ENCODE assay signal across 8 mouse cellular contexts in the genomic region with DNA sequence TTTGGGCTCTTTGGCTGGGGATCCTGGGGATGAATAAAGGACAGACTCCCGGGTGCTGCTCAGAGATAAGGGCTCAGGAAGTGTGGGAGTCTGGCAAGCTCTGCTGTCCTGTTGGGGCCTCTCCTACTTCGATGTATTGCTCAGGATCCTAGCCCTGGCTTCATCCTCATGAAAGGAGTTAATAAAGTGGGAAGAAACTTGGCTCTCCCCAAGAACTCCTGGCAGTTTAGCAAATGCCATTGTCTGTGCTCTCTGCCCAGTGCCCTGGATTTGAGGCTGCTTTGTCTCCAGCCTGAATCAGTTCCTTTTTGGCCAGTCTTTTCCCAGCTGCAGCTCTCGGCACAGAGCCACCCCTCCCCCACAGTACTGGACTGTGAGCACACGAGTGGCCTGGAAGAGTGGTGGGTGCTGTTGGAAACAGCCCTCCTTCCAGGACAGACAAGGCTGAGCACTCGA. TPM values are rescaled to one million over a fixed set of nuclear protein-coding genes. Genes with fewer than 3 reads are reported as not detected.
DNase-seq lines count a peak whose midpoint lies in the region; ATAC-seq and TF ChIP-seq lines count a peak whose summit lies in the region.

No protein-coding gene starts in this region.

- TF ChIP-seq POLR2A in testis, adult 2 months (IDR thresholded peaks at IDR 0.05; ENCODE audit: control insufficient read depth, low read depth, low read length) = no peak

- WGBS in embryonic facial prominence, embryonic 15.5 days = 20% methylated on average over 5 of the region's 5 CpGs
- under 1% methylated on average over 5 of the region's 5 CpGs for WGBS in heart, embryonic 10.5 days
- WGBS in kidney, embryonic 15.5 days = 14% methylated on average over 5 of the region's 5 CpGs
- 23% methylated on average over 5 of the region's 5 CpGs for WGBS in limb, embryonic 12.5 days
- WGBS in midbrain, embryonic 15.5 days = 2% methylated on average over 5 of the region's 5 CpGs

- peaks cover 9% of the 10 kb centered on the region for H3K4me1 ChIP-seq in embryonic facial prominence, embryonic 15.5 days
- H3K4me1 ChIP-seq in heart, embryonic 10.5 days = peaks cover 28% of the 10 kb centered on the region
- H3K4me1 ChIP-seq in kidney, embryonic 15.5 days = peaks cover 23% of the 10 kb centered on the region
- H3K4me1 ChIP-seq in limb, embryonic 12.5 days (replicated peaks) = peaks cover 7% of the 10 kb centered on the region
- peaks cover 48% of the 10 kb centered on the region for H3K4me1 ChIP-seq in midbrain, embryonic 15.5 days
- peaks cover 9% of the 10 kb centered on the region for H3K4me1 ChIP-seq in testis, adult 2 months (ENCODE audit: control insufficient read depth, insufficient read depth, low read length)

- H3K4me3 ChIP-seq in embryonic facial prominence, embryonic 15.5 days (replicated peaks) = no peak overlapping the region
- peak overlapping the region; percentile 18; the same call in 1 of the 2 replicates for H3K4me3 ChIP-seq in heart, embryonic 10.5 days
- H3K4me3 ChIP-seq in kidney, embryonic 15.5 days (replicated peaks) = no peak overlapping the region
- H3K4me3 ChIP-seq in limb, embryonic 12.5 days (replicated peaks) = no peak overlapping the region
- H3K4me3 ChIP-seq in midbrain, embryonic 15.5 days = no peak overlapping the region
- no peak overlapping the region for H3K4me3 ChIP-seq in testis, adult 2 months (ENCODE audit: control insufficient read depth, low read depth, low read length)

- ATAC-seq in embryonic facial prominence, embryonic 15.5 days (ENCODE audit: insufficient number of reproducible peaks, low FRiP score, low TSS enrichment, low read depth) = no peak
- no peak; the same call in 1 of the 2 replicates for ATAC-seq in kidney, embryonic 15.5 days (replicated peaks; ENCODE audit: low FRiP score)
- no peak for ATAC-seq in limb, embryonic 12.5 days (ENCODE audit: insufficient number of reproducible peaks, insufficient read depth, low FRiP score, low TSS enrichment, low read depth)
- ATAC-seq in midbrain, embryonic 15.5 days (replicated peaks) = peak; percentile 83
- ATAC-seq in activated CD4-positive, CD25-positive, alpha-beta regulatory T cell, adult 4 months = no peak

- no peak overlapping the region for H3K9ac ChIP-seq in embryonic facial prominence, embryonic 15.5 days
- no peak overlapping the region for H3K9ac ChIP-seq in kidney, embryonic 15.5 days
- H3K9ac ChIP-seq in limb, embryonic 12.5 days (replicated peaks) = peak overlapping the region; percentile 34; the same call in 1 of the 2 replicates
- H3K9ac ChIP-seq in midbrain, embryonic 15.5 days = peak overlapping the region; percentile 9; the same call in 1 of the 2 replicates

- no peaks in the 10 kb centered on the region for H3K9me3 ChIP-seq in embryonic facial prominence, embryonic 15.5 days (replicated peaks)
- H3K9me3 ChIP-seq in heart, embryonic 10.5 days = no peaks in the 10 kb centered on the region
- no peaks in the 10 kb centered on the region for H3K9me3 ChIP-seq in kidney, embryonic 15.5 days (replicated peaks)
- no peaks in the 10 kb centered on the region for H3K9me3 ChIP-seq in limb, embryonic 12.5 days
- no peaks in the 10 kb centered on the region for H3K9me3 ChIP-seq in midbrain, embryonic 15.5 days

- peak overlapping the region; percentile 71 for H3K27ac ChIP-seq in embryonic facial prominence, embryonic 15.5 days (replicated peaks)
- H3K27ac ChIP-seq in heart, embryonic 10.5 days = peak overlapping the region; percentile 76
- peak overlapping the region; percentile 81 for H3K27ac ChIP-seq in kidney, embryonic 15.5 days
- H3K27ac ChIP-seq in limb, embryonic 12.5 days = no peak overlapping the region
- H3K27ac ChIP-seq in midbrain, embryonic 15.5 days = peak overlapping the region; percentile 78
- peak overlapping the region; percentile 36 for H3K27ac ChIP-seq in testis, adult 2 months (ENCODE audit: control insufficient read depth, insufficient read depth, low read depth, low read length)

- H3K36me3 ChIP-seq in embryonic facial prominence, embryonic 15.5 days = peaks cover 4% of the 10 kb centered on the region; the same call in 1 of the 2 replicates
- H3K36me3 ChIP-seq in heart, embryonic 10.5 days = peaks cover 24% of the 10 kb centered on the region
- H3K36me3 ChIP-seq in kidney, embryonic 15.5 days = peaks cover 9% of the 10 kb centered on the region; the same call in 1 of the 2 replicates
- peaks cover 63% of the 10 kb centered on the region for H3K36me3 ChIP-seq in limb, embryonic 12.5 days
- peaks cover 26% of the 10 kb centered on the region; the same call in 1 of the 2 replicates for H3K36me3 ChIP-seq in midbrain, embryonic 15.5 days (replicated peaks)
- no peaks in the 10 kb centered on the region; the same call in none of the 2 replicates for H3K36me3 ChIP-seq in testis, adult 2 months (ENCODE audit: control insufficient read depth, insufficient read depth, low read length)

- peak; percentile 77 for DNase-seq in brain, embryonic 18.5 days (ENCODE audit: low read depth, low spot score)
- no peak for DNase-seq in heart, embryonic 10.5 days (ENCODE audit: low spot score)

- no peak for TF ChIP-seq CTCF in testis, adult 2 months (IDR thresholded peaks at IDR 0.05; ENCODE audit: control insufficient read depth, insufficient read depth, insufficient replicate concordance, low read depth, low read length)

- H3K27me3 ChIP-seq in embryonic facial prominence, embryonic 15.5 days = no peaks in the 10 kb centered on the region
- no peaks in the 10 kb centered on the region for H3K27me3 ChIP-seq in heart, embryonic 10.5 days (ENCODE audit: insufficient read depth, poor library complexity, severe bottlenecking)
- no peaks in the 10 kb centered on the region for H3K27me3 ChIP-seq in kidney, embryonic 15.5 days
- H3K27me3 ChIP-seq in limb, embryonic 12.5 days = no peaks in the 10 kb centered on the region
- no peaks in the 10 kb centered on the region for H3K27me3 ChIP-seq in midbrain, embryonic 15.5 days (replicated peaks)
- H3K27me3 ChIP-seq in testis, adult 2 months (ENCODE audit: control insufficient read depth, insufficient read depth, low read length) = no peaks in the 10 kb centered on the region

- H3K4me2 ChIP-seq in embryonic facial prominence, embryonic 15.5 days (replicated peaks) = no peak overlapping the region
- no peak overlapping the region for H3K4me2 ChIP-seq in kidney, embryonic 15.5 days
- no peak overlapping the region for H3K4me2 ChIP-seq in limb, embryonic 12.5 days
- peak overlapping the region; percentile 13; the same call in 1 of the 2 replicates for H3K4me2 ChIP-seq in midbrain, embryonic 15.5 days

RNA-seq across cellular contexts. Expression of a gene that starts 16.9 kb away (rescaled TPM):
- polyA plus RNA-seq in embryonic facial prominence, embryonic 15.5 days (2015; fragmentation: Nextera tagmentation; extraction: Ambion mirVana) = 19.0 and 23.3 TPM in 2 replicates
- 11.8 and 15.8 TPM in 2 replicates for polyA plus RNA-seq in heart, embryonic 10.5 days (2016; fragmentation: Nextera tagmentation; extraction: Ambion mirVana)
- 13.1 and 16.2 TPM in 2 replicates for polyA plus RNA-seq in kidney, embryonic 15.5 days (2015; fragmentation: Nextera tagmentation; extraction: Ambion mirVana)
- polyA plus RNA-seq in limb, embryonic 12.5 days (2016; fragmentation: Nextera tagmentation; extraction: Ambion mirVana) = 32.0 and 36.8 TPM in 2 replicates
- polyA plus RNA-seq in midbrain, embryonic 15.5 days (2015; fragmentation: Nextera tagmentation; extraction: Ambion mirVana) = 204 and 208 TPM in 2 replicates
- polyA plus RNA-seq in testis, adult 2 months (2012; rRNA removed) = 41.0 and 41.5 TPM in 2 replicates
- 100 to 1,000 TPM in 1 of 2 experiments, 10 to 100 TPM in 1; 95.9 to 102 TPM for polyA plus RNA-seq in activated CD4-positive, CD25-positive, alpha-beta regulatory T cell, adult 4 months (2017; shearing (Covaris generic))

RNA-seq across cellular contexts. Expression of a gene that starts 41.4 kb away (rescaled TPM):
- 68.3 and 71.6 TPM in 2 replicates for polyA plus RNA-seq in embryonic facial prominence, embryonic 15.5 days (2015; fragmentation: Nextera tagmentation; extraction: Ambion mirVana)
- 40.5 and 42.5 TPM in 2 replicates for polyA plus RNA-seq in heart, embryonic 10.5 days (2016; fragmentation: Nextera tagmentation; extraction: Ambion mirVana)
- 46.7 and 50.4 TPM in 2 replicates for polyA plus RNA-seq in kidney, embryonic 15.5 days (2015; fragmentation: Nextera tagmentation; extraction: Ambion mirVana)
- polyA plus RNA-seq in limb, embryonic 12.5 days (2016; fragmentation: Nextera tagmentation; extraction: Ambion mirVana) = 39.7 and 41.2 TPM in 2 replicates
- polyA plus RNA-seq in midbrain, embryonic 15.5 days (2015; fragmentation: Nextera tagmentation; extraction: Ambion mirVana) = 62.0 and 64.0 TPM in 2 replicates
- polyA plus RNA-seq in testis, adult 2 months (2012; rRNA removed) = 30.5 and 31.0 TPM in 2 replicates
- polyA plus RNA-seq in activated CD4-positive, CD25-positive, alpha-beta regulatory T cell, adult 4 months (2017; shearing (Covaris generic)) = 10 to 100 TPM; 36.5 to 43.2 TPM

Comparison
In these comparisons a context has a peak if more than half of its experiments do, and no peak if none do; other contexts are left out.
1. H3K9ac ChIP-seq: peak in limb, embryonic 12.5 days (single experiment) and midbrain, embryonic 15.5 days (single experiment); none in embryonic facial prominence, embryonic 15.5 days (single experiment) and kidney, embryonic 15.5 days (single experiment).